In the genomic region with DNA sequence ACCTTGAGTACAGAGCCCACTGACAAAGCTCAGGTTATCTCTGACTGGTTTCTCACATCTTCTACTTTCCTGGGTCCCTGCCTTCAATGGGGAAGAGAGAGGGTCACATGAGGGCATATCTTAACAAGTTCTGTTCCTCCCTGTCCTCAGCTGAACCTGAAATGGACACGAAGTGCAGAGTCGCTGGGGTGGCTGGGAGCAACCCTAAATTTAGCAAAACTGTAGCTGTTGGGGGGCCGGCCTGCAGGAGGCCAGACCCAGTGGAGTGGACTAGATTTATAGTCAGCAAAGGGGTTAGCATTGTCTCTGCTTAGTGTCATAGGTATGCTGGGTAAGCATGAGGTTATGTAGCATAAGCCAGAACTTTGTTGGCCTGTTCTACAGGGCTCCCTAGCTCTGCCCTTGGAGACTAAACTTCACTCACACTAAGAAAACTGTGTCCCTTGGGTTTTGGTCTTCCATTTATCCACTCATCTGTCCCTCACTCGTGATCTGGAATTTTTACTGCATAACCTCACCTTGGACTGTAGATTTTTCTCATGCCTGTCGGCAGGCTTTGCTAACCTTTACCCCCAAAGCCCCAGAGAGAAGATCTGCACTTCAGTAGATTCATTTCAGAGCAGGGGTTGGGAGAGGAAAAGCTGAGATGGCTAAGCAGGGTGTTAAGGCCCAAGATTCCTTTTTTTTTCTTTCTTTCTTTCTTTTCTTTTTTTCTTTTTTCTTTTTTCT, we compare ENCODE assay signal across 14 mouse cellular contexts. TPM values are rescaled to one million over a fixed set of nuclear protein-coding genes. Genes with fewer than 3 reads are reported as not detected.
DNase-seq lines count a peak whose midpoint lies in the region; ATAC-seq and TF ChIP-seq lines count a peak whose summit lies in the region.
"Had no signal": no experiment of that assay in that cellular context is flagged by ENCODE, and none has a peak within 500 bp of the region (broad histone marks: within the 10 kb centered on the region; RNA-seq: fewer than 3 reads in every experiment).

No protein-coding gene starts in this region.

- no peak for TF ChIP-seq EP300 in heart, postnatal 0 days (IDR thresholded peaks at IDR 0.05; ENCODE audit: low read depth)

- peak overlapping the region; percentile 8; the same call in 1 of the 2 replicates for H3K27ac ChIP-seq in layer of hippocampus, adult 2 months
- H3K27ac ChIP-seq in heart, postnatal 0 days (ENCODE audit: low read depth): no peak overlapping the region
- no peak overlapping the region for H3K27ac ChIP-seq in midbrain, embryonic 11.5 days (ENCODE audit: low read depth, low read length)
- H3K27ac ChIP-seq: kidney, postnatal 0 days; limb, embryonic 15.5 days; midbrain, embryonic 15.5 days; neural tube, embryonic 12.5 days had no signal

- no peak overlapping the region for H3K4me3 ChIP-seq in layer of hippocampus, adult 2 months
- H3K4me3 ChIP-seq in heart, postnatal 0 days (ENCODE audit: low read depth, low read length): no peak overlapping the region
- no peak overlapping the region for H3K4me3 ChIP-seq in midbrain, embryonic 11.5 days (ENCODE audit: low read depth, low read length)
- H3K4me3 ChIP-seq: limb, embryonic 15.5 days; midbrain, embryonic 15.5 days; neural tube, embryonic 12.5 days had no signal

- WGBS in heart, postnatal 0 days: 32% methylated on average over 5 of the region's 5 CpGs
- 83% methylated on average over 5 of the region's 5 CpGs for WGBS in midbrain, embryonic 11.5 days

- H3K4me1 ChIP-seq in heart, postnatal 0 days (ENCODE audit: control insufficient read depth, insufficient read depth): peaks cover 11% of the 10 kb centered on the region
- no peaks in the 10 kb centered on the region for H3K4me1 ChIP-seq in midbrain, embryonic 11.5 days (ENCODE audit: control insufficient read depth, insufficient read depth, low read length)
- H3K4me1 ChIP-seq: limb, embryonic 15.5 days; midbrain, embryonic 15.5 days; neural tube, embryonic 12.5 days had no signal

- H3K4me2 ChIP-seq in heart, postnatal 0 days (ENCODE audit: low read depth, low read length): no peak overlapping the region
- H3K4me2 ChIP-seq in midbrain, embryonic 11.5 days: no peak overlapping the region
- H3K4me2 ChIP-seq: limb, embryonic 15.5 days; midbrain, embryonic 15.5 days; neural tube, embryonic 12.5 days had no signal

- peak; percentile 25 to 30 for DNase-seq in gastrocnemius, adult 8-10 months (ENCODE audit: low spot score in 2 of 2)
- DNase-seq in gastrocnemius, postnatal 10 days: no peak
- DNase-seq in layer of hippocampus, adult 2 months (ENCODE audit: low spot score in 2 of 2): no peak
- DNase-seq in layer of hippocampus, adult 9-10 months (ENCODE audit: low spot score): no peak
- DNase-seq in heart, postnatal 0 days (ENCODE audit: low spot score): no peak
- no peak for DNase-seq in spleen, postnatal 14 days (ENCODE audit: low spot score in 2 of 2)
- no peak for DNase-seq in midbrain, embryonic 11.5 days (ENCODE audit: low spot score, missing footprints)
- DNase-seq: cerebellum, adult 2 months; lung, postnatal 10 days had no signal

- no peaks in the 10 kb centered on the region for H3K36me3 ChIP-seq in heart, postnatal 0 days (replicated peaks; ENCODE audit: control insufficient read depth, insufficient read depth, low read length)
- H3K36me3 ChIP-seq in midbrain, embryonic 11.5 days (ENCODE audit: control insufficient read depth, insufficient read depth, low read length): no peaks in the 10 kb centered on the region
- H3K36me3 ChIP-seq: limb, embryonic 15.5 days; midbrain, embryonic 15.5 days; neural tube, embryonic 12.5 days had no signal

- no peak overlapping the region for H3K9ac ChIP-seq in heart, postnatal 0 days (replicated peaks; ENCODE audit: low read depth, low read length)
- H3K9ac ChIP-seq in midbrain, embryonic 11.5 days (ENCODE audit: low read length): no peak overlapping the region
- H3K9ac ChIP-seq: limb, embryonic 15.5 days; midbrain, embryonic 15.5 days; neural tube, embryonic 12.5 days had no signal

- peak; percentile 79 for ATAC-seq in heart, postnatal 0 days (ENCODE audit: insufficient read depth, low read depth)
- ATAC-seq in megakaryocyte-erythroid progenitor cell, adult 5-6 weeks (replicated peaks; ENCODE audit: low FRiP score, low TSS enrichment, poor library complexity, severe bottlenecking): 0 out of 2 replicates have a peak, but pooled peaks have one; percentile 10
- no peak for ATAC-seq in midbrain, embryonic 11.5 days (ENCODE audit: low FRiP score)
- ATAC-seq: midbrain, embryonic 15.5 days had no signal

- no peaks in the 10 kb centered on the region for H3K9me3 ChIP-seq in heart, postnatal 0 days (replicated peaks; ENCODE audit: control insufficient read depth, low read length)
- no peaks in the 10 kb centered on the region for H3K9me3 ChIP-seq in midbrain, embryonic 11.5 days (ENCODE audit: control insufficient read depth, low read length)
- H3K9me3 ChIP-seq: limb, embryonic 15.5 days; midbrain, embryonic 15.5 days; neural tube, embryonic 12.5 days had no signal

- no peaks in the 10 kb centered on the region for H3K27me3 ChIP-seq in heart, postnatal 0 days (ENCODE audit: control insufficient read depth, insufficient read depth, low read length)
- H3K27me3 ChIP-seq in midbrain, embryonic 11.5 days (ENCODE audit: control insufficient read depth, insufficient read depth, low read length): no peaks in the 10 kb centered on the region
- H3K27me3 ChIP-seq: limb, embryonic 15.5 days; midbrain, embryonic 15.5 days; neural tube, embryonic 12.5 days had no signal

- TF ChIP-seq CTCF in layer of hippocampus, adult 2 months (conservative IDR thresholded peaks at IDR 0.05): no peak
- no peak for TF ChIP-seq CTCF in heart, postnatal 0 days (IDR thresholded peaks at IDR 0.05; ENCODE audit: low read depth)

RNA-seq across cellular contexts. Expression of a gene that starts 54.1 kb away (rescaled TPM):
- 10 to 100 TPM; 25.2 to 34.4 (median 30.6) TPM for total RNA-seq in gastrocnemius, adult 8-10 months (2022)
- total RNA-seq in gastrocnemius, postnatal 10 days (2021): 100 to 1,000 TPM; 162 to 196 TPM
- 10 to 100 TPM; 25.5 to 26.5 TPM for total RNA-seq in layer of hippocampus, adult 2 months (2021)
- 173 and 187 TPM in 2 replicates for total RNA-seq in heart, postnatal 0 days (2014; rRNA removed; ENCODE audit: low replicate concordance)
- 116 and 128 TPM in 2 replicates for polyA plus RNA-seq in heart, postnatal 0 days (2015; fragmentation: Nextera tagmentation; extraction: Ambion mirVana)
- 1.2 TPM in 1 of 2 replicates, not detected in the other for total RNA-seq in megakaryocyte-erythroid progenitor cell, adult 5-6 weeks (2014; fragmentation: Nextera tagmentation)
- total RNA-seq in megakaryocyte-erythroid progenitor cell, adult 5-6 weeks (2017): 6.7 and 68.5 TPM in 2 replicates
- polyA plus RNA-seq in midbrain, embryonic 11.5 days (2014; fragmentation: Nextera tagmentation; extraction: Ambion mirVana): 51.3 and 54.5 TPM in 2 replicates

Comparison
In these comparisons a context has a peak if more than half of its experiments do, and no peak if none do; other contexts are left out.
1. DNase-seq: peak in gastrocnemius, adult 8-10 months (2 of 2); none in gastrocnemius, postnatal 10 days (single experiment), layer of hippocampus, adult 2 months (0 of 2), layer of hippocampus, adult 9-10 months (single experiment), heart, postnatal 0 days (single experiment), spleen, postnatal 14 days (0 of 2) and midbrain, embryonic 11.5 days (single experiment).